Mouse (Mus musculus): ENCODE results near the gene Ptpn14.
A peak's percentile ranks its signal among the peaks of the same experiment; 100 is the strongest.

Gene Ptpn14

DNA sequence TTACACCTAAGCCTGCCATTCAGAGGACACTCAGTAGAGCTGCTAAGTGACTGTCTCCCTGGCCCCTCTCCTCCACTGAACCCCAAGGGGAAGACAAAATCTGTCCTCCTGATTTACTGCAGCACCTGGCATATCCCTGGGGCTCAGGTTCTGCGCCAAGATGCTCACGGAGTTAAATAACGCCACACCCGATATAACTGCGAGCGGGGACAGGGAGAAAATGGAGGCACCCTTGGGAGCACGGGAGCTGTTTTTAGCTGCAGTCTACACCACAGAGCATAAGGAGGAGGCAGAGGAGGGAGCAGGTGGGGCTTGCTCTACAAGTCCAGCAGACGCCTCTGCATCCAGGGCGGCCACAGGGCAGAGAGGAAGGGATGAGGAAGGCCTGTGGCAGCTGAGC, 174.3 kb downstream of the Ptpn14 start:
- DNase-seq (ENCODE audit: low spot score in 2 of 2), result no peak

DNA sequence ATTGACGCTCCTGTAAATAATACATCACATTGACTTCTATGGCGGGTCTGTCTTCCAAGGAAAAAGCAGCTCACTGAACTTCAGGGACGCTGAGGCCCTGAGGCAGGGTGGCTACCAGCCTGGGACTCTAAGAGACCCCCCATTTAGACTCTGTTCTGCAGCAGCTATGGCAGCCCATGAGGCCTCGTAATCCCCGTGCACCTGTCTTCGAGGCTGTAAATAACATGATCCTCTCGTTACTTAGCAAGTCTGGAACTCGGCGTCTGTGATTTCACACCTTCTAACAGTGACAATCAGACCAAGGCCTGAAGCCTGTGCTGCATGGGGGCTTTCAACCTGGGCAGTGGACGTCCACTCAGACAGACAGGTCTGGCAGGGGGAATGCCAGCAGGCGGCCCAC, 175.1 kb downstream of the Ptpn14 start:
- no peak for DNase-seq (ENCODE audit: low spot score in 2 of 2)

DNA sequence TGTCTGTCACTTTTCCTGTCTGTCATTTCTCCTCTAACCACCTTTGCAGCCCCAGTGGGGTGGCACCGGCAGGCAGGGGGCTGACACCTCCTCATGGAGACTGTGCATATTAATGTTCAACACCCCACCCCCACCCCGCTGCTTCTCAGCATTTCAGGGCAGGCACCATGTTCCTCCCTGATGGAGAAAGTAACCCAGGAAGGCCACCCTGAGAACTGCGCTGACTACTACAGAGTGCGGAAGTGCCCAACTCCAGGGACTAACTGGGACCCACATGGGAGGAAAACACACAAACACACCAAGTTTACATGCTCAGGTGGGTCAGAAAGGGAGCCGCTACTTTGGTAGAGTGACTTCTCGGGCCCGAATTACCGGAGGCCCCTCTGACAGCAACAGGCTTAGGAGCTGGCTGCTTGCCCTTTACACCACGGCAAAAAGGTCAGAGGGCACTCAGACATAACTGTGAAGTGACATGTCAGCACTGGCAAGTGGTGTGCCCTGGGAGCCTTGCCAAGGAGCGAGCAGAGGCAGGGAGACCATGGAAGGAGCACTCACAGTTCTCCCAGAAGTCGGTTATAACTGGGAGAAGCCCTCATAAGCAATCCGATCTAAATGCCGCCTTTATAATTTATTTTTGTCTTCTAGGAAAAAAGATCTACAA, 182.7 kb downstream of the Ptpn14 start:
- DNase-seq (ENCODE audit: low spot score in 2 of 2), result peak in 1 of 2 experiments; percentile 69

DNA sequence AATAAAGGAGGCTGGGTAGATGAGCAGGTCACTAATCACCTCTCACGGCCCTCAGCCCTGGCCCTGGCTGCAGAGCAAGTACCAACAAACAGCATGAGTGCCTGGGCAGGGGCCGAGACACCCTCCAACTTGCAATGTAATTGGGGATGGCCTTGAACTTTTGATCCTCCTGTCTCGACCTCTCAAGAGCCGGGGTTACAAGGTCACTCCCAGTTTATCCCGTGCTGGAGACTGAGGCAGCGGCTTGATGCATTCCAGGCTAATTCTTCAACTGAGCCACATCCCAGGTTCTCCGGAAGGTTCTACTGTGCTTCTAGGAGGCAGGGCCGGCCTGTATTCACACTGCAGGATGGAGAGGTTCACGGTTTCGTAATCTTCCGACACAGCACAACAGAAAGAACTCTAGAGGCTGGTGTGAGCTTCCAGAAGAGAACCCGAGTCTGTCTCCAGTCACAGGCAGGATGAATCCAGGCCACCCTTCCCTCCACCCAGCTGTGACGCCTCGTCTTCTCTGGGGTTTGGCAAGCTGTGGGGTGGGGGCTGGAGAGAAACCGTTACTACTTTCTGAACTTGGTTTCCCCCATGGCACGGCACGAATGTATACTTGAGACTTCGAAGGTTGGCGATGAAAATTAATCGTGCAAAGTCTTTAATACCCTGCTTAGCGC, 185.2 kb downstream of the Ptpn14 start:
- no peak for DNase-seq (ENCODE audit: low spot score in 2 of 2)

DNA sequence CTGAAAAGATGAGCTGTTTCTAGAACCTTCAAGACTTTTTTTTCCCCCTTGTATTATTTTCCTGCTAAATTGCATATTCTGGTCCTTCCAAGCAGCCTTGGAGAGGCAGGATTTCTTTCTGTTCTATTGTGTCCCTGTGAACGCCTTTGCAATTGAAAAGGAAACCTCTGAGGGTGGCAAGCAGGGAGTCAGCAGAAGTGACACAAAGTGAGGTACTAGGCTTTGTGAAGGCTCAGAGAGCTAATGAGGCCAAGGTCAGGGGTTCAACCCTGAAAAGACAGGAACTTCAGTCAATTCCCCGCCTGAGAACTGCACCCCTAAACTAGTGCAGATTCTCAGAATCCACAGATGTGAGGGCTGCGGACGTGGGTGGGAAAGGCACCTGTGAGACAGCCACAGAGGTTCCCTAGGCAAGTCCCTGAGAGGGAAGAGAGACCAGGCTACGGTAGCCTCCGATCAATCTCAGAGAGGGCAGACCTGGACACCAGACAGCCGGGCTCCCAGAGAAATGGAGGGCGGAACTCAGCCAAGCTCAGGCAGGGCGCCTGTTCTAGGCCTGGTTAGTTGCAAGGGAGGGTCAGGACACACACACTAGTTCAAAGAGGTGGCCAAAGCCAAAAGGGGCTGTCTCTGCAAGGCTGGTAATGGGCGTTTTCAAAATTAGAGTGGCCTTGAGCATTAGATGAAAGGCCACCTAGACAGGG, 188.5 kb downstream of the Ptpn14 start:
- DNase-seq (ENCODE audit: low spot score in 2 of 2), result no peak

DNA sequence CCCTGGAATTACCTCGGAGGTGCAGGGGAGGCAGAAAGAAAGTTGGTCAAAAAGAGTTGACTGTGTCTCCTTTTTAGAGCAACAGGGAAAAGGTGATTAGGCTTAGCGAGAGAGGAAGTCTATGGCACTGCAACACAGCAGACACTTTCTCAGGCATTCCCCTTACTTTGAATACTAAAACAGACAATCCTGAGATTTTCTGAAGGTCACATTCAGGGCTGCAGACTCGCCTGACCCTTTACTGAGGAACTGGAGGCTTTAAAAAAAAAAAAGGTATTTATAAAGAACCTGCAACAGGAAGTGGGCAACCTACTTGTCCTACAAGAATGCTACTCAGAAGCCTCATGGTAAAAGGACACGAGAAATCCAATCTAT, 189.0 kb downstream of the Ptpn14 start:
- no peak for DNase-seq (ENCODE audit: low spot score in 2 of 2)

DNA sequence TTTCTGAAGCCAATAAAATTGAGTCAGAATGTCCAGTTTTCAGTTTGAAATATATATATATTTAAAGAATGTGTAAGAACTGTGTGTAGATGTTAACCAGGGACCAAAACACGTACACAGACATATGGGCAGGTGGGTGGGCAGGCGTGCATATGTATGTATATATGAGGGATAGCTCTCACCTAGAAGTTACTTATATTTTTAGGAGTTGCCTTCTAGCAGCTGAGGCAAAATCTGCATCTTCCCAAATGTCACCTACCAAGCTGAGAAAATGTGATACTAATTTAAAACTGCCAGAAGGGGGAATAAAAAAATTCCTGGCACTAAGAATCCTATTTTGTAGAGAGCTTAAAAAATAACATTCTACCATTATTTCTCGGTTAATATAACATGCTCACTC, 191.7 kb downstream of the Ptpn14 start:
- DNase-seq (ENCODE audit: low spot score in 2 of 2), result no peak

DNA sequence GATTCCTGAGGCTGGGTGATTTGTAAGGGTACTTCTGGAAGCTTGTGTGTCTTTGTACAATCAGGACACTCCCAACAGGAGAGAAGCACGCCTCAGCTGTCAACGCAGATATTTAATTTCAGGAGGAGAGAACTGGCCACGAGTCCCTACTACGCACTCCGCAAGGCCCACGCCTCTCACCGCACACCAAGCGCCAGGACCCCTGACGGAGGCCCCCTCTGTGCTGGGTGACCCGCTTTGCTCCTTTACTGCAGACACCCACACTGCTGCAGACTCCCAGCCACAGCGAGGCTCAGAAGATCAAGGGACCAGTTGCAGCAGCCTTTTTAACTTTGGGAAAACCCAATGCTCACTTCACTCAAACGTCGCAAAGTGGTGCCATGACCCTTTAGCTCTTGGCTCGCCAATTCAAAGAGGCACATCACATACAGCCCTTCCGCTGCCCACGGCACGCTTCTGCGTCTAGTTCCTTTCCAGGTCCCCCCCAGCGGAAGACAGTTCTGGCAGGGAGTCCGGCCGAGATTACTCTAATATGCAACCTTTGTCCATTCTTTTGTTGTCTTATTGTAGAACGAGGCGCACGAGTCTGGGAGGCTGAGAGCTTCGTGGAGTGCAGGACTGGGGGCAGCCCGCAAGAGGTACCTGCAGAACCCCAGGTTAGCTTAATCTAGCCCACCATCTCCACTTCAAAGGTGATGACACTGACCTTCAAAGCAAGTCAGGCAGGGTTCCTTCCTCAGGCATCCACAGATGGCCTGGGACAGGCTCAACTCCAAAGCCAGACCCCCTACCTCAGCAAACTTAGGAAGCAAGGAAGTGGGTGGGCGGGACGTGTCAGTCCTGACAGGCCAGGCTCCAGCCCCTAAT, 192.9 kb downstream of the Ptpn14 start:
- no peak for DNase-seq (ENCODE audit: low spot score in 2 of 2)

DNA sequence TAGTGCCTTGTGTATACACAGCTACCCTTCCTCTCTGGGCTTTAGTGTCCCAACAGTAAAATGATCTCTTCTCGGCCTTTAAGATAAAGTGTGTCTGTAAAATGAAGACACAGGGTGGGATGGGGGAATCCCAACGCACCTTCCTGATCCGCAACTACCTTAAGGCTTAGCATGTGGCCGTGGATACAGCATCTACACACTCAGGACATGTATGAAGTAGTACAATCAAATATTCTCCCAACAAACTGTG, 193.4 kb downstream of the Ptpn14 start:
- DNase-seq (ENCODE audit: low spot score in 2 of 2), result no peak

DNA sequence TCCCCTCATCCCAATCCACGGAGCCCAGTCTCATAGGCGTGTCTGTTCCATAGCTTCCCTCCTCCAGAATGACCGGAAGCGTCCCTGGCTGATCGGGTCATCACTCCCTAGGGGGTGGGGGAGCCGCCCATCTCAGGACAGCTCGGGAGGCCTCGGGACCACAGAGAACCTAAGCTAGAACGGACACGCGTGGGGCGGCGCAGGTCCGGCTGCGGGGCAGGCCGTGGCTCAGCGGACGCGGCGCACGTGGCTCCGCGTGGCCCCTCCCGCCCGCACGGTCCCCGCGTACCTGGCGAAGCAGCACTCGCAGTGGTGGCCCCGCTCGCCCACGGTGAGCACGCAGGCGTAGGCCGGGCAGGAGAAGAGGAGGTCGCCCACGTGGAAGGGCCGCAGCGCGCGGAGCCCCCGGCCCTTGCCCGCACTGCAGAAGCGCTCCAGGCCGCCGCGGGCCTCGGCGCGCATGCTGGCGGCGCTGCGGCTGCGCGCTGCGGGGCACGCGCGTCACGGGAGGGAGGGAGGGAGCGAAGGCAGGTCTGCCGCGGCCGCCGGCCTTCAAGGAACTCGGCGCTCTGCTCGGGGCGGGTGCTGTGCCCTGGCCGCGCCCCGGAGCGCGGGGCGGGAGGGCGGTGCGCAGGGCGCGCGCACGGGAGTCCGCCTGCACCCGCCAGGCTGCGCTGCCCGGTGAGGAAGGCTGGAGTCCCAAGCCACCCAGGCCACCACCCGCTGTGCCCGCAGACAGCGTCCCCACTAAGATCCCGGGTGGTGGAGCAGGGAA, 193.9 kb downstream of the Ptpn14 start, which contains the start of gene Smyd2:
Gene Smyd2 (minus strand): TSS at position 546 of the 775 bp plus-strand sequence.
- peak; percentile 60 to 76 for DNase-seq (ENCODE audit: low spot score in 2 of 2)

DNA sequence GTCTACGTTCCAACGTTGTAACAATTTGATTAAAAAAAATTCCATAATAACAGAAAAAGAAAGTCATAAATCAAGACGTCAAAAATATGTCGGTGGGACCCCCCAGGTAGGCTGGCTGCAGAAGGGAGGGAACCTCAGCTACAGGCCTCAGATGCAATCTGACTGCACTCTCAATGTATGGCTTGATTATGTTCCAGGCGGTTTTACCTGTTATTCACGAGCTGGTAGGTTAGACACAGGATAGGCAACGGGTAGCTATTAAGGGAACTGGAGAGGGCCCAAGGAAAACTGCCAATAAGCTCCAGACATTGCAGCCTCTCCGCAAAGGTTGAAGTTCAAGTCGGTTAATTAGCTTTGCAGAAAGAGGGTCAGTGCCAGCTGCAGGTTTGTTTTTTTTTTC, 194.7 kb downstream of the Ptpn14 start:
- DNase-seq (ENCODE audit: low spot score in 2 of 2), result no peak

DNA sequence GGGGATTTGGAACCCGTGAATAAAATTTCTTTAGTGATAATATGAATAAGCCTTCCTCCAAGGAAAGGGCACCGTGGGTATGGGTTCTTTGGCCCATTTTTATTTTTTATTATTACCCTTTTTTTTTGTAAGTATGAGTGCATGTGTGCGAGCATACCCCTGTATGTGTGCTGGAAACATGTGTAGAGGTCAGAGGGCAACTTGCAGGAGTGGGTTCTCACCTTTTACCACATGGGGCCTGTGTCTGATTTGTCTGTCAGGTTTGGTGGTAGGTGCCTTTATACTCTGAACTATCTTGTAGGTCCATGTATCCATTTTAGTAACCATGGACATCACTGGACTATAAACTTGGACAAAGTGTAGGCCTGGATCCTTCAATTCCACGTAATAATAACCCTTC, 195.1 kb downstream of the Ptpn14 start:
- no peak for DNase-seq (ENCODE audit: low spot score in 2 of 2)

DNA sequence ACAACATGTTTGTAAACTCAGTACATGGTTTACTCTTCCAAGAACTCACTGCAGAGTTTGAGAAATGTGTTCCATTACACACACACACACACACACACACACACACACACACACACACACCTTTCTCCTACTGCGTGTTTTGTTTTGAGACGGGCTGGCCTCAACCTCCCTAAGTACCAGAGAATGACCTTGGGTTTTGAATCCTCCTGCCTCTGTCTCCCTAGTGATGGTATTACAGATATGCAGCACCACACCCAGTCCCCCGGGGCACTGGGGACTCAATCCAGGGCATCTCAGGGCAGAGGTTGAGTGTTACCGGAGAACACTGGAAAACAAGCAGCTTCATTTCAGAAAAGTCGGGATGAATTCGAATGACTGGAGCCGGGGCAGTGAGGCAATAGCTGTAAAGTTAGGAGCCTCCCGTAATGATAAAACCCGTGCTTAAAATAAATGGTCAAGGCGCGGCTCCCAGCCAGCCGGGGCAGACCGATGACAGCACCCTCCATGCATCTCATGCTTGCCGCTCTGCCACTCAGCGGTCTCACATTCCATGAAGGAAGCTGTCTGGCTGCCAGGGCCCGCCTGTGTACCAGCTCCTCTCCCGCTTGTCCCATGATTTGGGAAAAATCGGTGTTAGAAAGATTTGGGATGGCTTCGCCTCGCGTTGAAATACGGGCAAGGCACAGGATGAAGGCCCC, 196.0 kb downstream of the Ptpn14 start:
- DNase-seq (ENCODE audit: low spot score in 2 of 2), result no peak

DNA sequence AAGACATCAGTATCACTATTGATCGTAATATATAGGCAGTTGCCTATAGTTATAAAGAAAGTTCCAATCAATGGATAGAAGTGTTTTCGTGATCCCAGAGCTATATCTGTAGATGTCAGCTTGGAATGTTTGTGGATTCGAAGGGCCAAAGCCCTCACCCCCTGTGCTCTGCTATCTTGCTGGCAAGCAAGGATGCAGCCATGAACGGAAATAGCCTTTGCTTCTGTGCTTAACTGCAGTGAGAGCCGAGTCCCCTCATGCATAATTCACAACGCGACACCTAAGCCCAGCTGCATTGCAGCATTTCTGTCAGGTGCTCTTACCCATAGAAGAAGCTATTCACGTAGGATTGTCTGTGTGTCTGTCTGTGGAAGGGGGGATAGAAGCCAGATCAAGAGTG, 198.2 kb downstream of the Ptpn14 start:
- no peak for DNase-seq (ENCODE audit: low spot score in 2 of 2)
